Mouse (Mus musculus) brain, embryonic 14.5 days (tissue): ENCODE results near the gene Fyttd1.

Source experiments
- CTCF ChIP-seq: fragments of 200-500 bp; IDR thresholded peaks from 2 replicates; pipeline ENCODE4 v1.5.1; 2012; ENCODE audit warnings: inconsistent platforms, mild to moderate bottlenecking, moderate library complexity, borderline replicate concordance; ENCODE audit not compliant: insufficient read depth, insufficient read length; ENCODE audit errors: extremely low read depth
- POLR2A ChIP-seq: fragments of 200-500 bp; IDR thresholded peaks from 2 replicates; pipeline ENCODE4 v1.6.1; 2012; ENCODE audit warnings: mild to moderate bottlenecking, inconsistent platforms, borderline replicate concordance; ENCODE audit not compliant: poor library complexity, insufficient read depth, insufficient read length, severe bottlenecking; ENCODE audit errors: extremely low read depth

GRCm38 (mm10) chr16:32866713-32867112, 10.6 kb upstream of the Fyttd1 start:
- TF ChIP-seq CTCF (no peak), POLR2A (no peak)
